Mouse (Mus musculus) ES-E14 (cell line): ENCODE data around the gene Zfp949.

Source experiments
- CHD2 ChIP-seq: IDR thresholded peaks from 2 replicates; pipeline ENCODE4 v1.6.1; 2014; ENCODE audit warnings: mild to moderate bottlenecking, low read depth, low read length, inconsistent platforms
- HCFC1 ChIP-seq: IDR thresholded peaks from 2 replicates; pipeline ENCODE4 v1.6.1; 2012; ENCODE audit warnings: low read length, inconsistent platforms, borderline replicate concordance; ENCODE audit not compliant: insufficient read depth
- MAFK ChIP-seq: IDR thresholded peaks from 2 replicates; pipeline ENCODE4 v1.6.1; 2014; ENCODE audit warnings: mild to moderate bottlenecking, low read depth, low read length, inconsistent platforms; ENCODE audit not compliant: insufficient read depth
- ZC3H11A ChIP-seq: IDR thresholded peaks from 2 replicates; pipeline ENCODE4 v1.6.1; 2012; ENCODE audit warnings: low read depth, mild to moderate bottlenecking, inconsistent platforms, low read length, borderline replicate concordance
- ZNF384 ChIP-seq: IDR thresholded peaks from 2 replicates; pipeline ENCODE4 v1.6.1; 2012; ENCODE audit warnings: low read depth, low read length, inconsistent platforms

DNA sequence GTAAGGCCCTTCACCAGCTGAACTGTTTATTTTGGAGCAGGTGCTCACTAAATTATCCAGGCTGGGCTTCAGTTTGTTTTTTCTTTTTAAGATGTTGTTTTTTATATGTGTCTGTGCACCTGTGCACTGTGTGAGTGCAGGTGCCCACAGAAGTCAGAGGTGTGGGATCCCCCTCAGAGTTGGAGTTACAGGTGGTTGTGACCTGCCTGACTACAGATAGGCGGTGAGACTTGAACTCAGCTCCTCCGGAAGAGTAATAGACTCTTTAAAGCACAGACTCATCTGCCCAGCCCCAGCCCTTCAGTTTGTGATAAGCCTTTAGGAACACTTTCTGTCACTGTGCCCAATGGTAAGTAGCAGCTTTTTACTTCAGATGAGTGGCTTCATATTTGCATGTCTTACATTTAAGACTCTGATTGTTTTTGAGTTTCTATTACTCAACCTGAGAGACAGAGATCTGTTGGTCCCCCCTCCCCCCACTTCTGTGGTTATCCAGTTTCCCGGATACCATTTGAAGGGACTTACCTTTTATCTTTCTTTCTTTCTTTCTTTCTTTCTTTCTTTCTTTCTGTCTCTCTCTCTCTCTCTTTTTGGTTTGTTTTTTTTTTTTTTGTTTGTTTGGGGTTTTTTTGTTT is 31.3 kb upstream of the Zfp949 start:
- no peak for TF ChIP-seq HCFC1
- TF ChIP-seq ZNF384 = no peak
- no peak for TF ChIP-seq ZC3H11A
- TF ChIP-seq CHD2 = no peak
- TF ChIP-seq MAFK = no peak
